Mouse (Mus musculus) 3T3-L1 (cell line): ENCODE measurements around the gene E130116L18Rik.
"Not testable (repeated sequence)": the region's sequence is repeated elsewhere in the genome, so short reads cannot be mapped to it uniquely, and the experiment has no call there.

Source experiments
- DNase-seq: peaks from one replicate; pipeline ENCODE4 v3.0.0-alpha.2; 2015; ENCODE audit warnings: low read depth, low spot score

E130116L18Rik gene

GRCm38 (mm10) chr5:25222752-25223702, at the start of gene E130116L18Rik:
Gene E130116L18Rik (minus strand): TSS chr5:25223153.
- peak; percentile 75 for DNase-seq

GRCm38 (mm10) chr5:25268258-25268888, 45.4 kb upstream of the E130116L18Rik start:
- DNase-seq: no peak

- no peak for DNase-seq
Observed at GRCm38 (mm10) chr5:25262266-25262665, 39.3 kb upstream of the E130116L18Rik start.

- no peak for DNase-seq
Observed at GRCm38 (mm10) chr5:25261452-25261851, 38.5 kb upstream of the E130116L18Rik start.

- DNase-seq: no peak
Observed at GRCm38 (mm10) chr5:25256686-25257085, 33.7 kb upstream of the E130116L18Rik start.

GRCm38 (mm10) chr5:25254491-25254890, 31.5 kb upstream of the E130116L18Rik start:
- DNase-seq: no peak

GRCm38 (mm10) chr5:25252825-25253544, 30.0 kb upstream of the E130116L18Rik start:
- no peak for DNase-seq

- no peak for DNase-seq
Observed at GRCm38 (mm10) chr5:25252423-25252822, 29.5 kb upstream of the E130116L18Rik start.

- DNase-seq: no peak
Observed at GRCm38 (mm10) chr5:25247036-25247435, 24.1 kb upstream of the E130116L18Rik start.

- no peak for DNase-seq
Observed at GRCm38 (mm10) chr5:25246473-25246865, 23.5 kb upstream of the E130116L18Rik start.

GRCm38 (mm10) chr5:25245806-25246472, 23.0 kb upstream of the E130116L18Rik start:
- peak; percentile 33 for DNase-seq

- no peak for DNase-seq
Observed at GRCm38 (mm10) chr5:25243101-25243500, 20.1 kb upstream of the E130116L18Rik start.

- DNase-seq: not testable (repeated sequence)
Observed at GRCm38 (mm10) chr5:25224377-25224776, 1.4 kb upstream of the E130116L18Rik start.

GRCm38 (mm10) chr5:25221604-25222003, 1.3 kb downstream of the E130116L18Rik start, which contains the start of gene Galnt11:
Gene Galnt11 (plus strand): TSS chr5:25221904.
- no peak for DNase-seq

GRCm38 (mm10) chr5:25215006-25215405, 7.9 kb downstream of the E130116L18Rik start:
- DNase-seq: no peak

GRCm38 (mm10) chr5:25213216-25213615, 9.7 kb downstream of the E130116L18Rik start:
- DNase-seq: not testable (repeated sequence)

GRCm38 (mm10) chr5:25211872-25212271, 11.1 kb downstream of the E130116L18Rik start:
- no peak for DNase-seq

GRCm38 (mm10) chr5:25190521-25190920, 32.4 kb downstream of the E130116L18Rik start:
- no peak for DNase-seq

- peak; percentile 37 for DNase-seq
Observed at GRCm38 (mm10) chr5:25188802-25189201, 34.2 kb downstream of the E130116L18Rik start.

- peak; percentile 55 for DNase-seq
Observed at GRCm38 (mm10) chr5:25187727-25188126, 35.2 kb downstream of the E130116L18Rik start.

GRCm38 (mm10) chr5:25184594-25184993, 38.4 kb downstream of the E130116L18Rik start:
- peak; percentile 21 for DNase-seq
